Mouse (Mus musculus) regulatory T cell (primary cell): ENCODE measurements around the gene Apol10a.
"Not testable (repeated sequence)": the region's sequence is repeated elsewhere in the genome, so short reads cannot be mapped to it uniquely, and the experiment has no call there.

Experiments used
- in situ Hi-C: fragments of 300-600 bp; cut with MboI, MseI; formaldehyde crosslinking; loops from one replicate; pipeline ENCODE4 v1.15.1; 2025; ENCODE audit warnings: high pct_unique_total_duplicates

The Apol10a gene

DNA sequence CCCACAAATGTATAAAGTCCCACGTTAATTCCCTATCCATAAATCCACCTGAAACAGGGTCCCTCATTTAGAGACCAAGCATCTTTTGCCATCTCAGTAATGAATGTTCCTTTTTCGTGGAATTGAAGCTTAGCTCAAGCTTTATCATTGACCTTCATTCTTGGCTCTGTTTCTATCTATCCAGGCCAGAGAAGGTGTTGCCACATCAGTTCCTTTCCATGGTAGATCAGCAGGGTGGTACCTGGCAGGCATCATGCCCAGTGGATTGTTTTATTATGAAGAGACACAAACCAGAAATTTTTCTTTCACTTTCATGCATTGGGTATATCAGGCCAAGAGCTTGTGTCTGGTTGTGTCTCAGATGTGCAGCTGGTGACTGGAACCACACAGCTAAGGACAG lies at the start of gene Apol10a:
TSS of gene Apol10a (plus strand) at position 355 of the 400 bp plus-strand sequence.
- in situ Hi-C loops = not testable (repeated sequence)

DNA sequence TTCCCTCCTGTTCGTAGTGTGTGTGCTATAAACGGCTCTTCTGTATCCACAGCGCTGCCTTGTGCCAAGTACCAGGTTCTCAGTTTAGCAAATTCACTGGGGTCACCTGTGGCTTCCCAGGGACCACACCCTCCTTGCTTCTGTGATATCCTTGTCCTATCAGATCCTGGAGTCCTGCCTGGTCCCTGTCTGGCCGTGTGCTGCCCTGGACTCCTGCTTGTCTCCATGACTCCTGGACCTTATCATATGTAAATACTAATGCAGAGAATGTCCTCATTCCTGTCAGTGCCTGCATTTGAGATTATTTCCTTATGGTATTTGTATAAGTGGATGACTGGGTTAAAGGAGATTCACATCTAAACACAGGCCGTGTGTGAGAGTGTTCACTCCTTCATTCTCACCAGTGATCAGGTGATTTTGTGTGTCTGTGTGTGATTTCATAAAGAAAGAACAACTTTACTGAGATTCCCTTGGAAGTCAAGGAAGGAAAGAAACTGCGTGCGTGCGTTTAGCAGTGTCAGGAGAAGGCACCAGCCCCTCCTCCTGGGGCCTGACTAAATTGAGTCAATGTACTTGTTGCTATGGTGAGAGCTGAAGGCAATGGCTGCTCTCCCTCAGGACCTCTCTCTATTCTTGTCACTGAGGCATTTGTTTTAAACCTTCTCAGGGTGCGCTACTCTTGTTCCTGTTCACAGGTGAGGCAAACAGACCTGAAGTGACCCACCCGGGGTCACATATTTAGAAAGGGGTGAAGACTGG lies 48.0 kb upstream of the Apol10a start:
- in situ Hi-C loops = not testable (repeated sequence)

DNA sequence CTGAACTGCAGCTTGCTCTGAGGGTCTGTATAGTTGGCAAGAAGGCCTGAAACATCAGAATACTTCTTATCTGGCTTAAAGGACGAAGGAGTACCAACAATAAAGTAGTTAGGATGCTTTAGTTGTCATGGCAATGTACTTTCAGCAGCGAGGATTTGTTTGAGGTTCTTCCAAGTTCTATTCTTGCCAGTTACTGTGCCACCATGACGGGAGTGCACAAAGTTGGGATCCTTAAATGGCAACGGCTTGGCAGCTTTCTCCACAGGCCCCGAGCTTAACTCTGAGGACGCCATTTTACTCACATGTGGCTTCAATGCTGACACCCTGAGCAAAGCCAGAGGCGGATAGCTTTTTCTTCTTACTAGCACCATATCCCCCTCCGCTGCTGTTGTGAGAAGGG lies 32.1 kb upstream of the Apol10a start:
- in situ Hi-C loops = not testable (repeated sequence)

DNA sequence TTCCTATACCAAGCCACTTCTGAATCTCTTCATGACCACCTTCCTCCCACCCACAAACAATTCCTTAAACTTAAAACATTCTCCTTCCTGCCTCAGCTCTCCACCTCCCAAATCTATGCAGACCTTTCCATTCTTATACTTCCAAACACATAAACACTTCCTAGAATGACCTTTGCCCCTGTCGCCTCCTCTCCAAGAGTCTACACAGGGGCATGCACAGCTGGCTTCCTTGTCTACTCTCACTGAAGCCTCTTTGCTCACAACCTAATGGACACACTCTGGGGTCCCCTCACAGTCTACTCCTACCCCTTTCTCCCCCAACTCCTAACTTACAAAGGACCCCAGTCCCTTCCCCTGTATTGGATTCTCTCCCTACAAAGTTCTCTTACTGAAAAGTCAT lies 31.2 kb upstream of the Apol10a start:
- in situ Hi-C loops = not testable (repeated sequence)

DNA sequence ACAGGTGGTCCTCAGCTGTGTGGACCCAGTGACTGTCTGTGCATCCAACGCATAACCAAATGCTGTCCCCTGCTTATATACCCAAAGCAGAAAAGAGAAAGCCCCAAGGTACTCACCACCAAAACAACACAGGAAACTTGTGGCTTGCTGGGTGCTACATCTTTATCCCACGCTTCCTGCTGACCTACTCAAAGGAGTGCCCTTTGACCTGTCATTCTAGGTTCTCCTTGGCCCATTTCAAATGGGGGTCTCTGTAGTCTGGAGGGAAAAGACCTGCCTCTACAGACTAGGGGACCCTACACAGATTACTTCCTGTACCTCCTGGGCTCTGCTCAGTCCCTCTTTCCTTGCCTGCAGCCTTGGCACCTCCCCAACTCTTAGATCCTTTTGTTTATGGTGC lies 29.5 kb upstream of the Apol10a start, which contains the start of gene Apol7b:
TSS of gene Apol7b (minus strand) at position 101 of the 400 bp plus-strand sequence.
- in situ Hi-C loops = not testable (repeated sequence)

DNA sequence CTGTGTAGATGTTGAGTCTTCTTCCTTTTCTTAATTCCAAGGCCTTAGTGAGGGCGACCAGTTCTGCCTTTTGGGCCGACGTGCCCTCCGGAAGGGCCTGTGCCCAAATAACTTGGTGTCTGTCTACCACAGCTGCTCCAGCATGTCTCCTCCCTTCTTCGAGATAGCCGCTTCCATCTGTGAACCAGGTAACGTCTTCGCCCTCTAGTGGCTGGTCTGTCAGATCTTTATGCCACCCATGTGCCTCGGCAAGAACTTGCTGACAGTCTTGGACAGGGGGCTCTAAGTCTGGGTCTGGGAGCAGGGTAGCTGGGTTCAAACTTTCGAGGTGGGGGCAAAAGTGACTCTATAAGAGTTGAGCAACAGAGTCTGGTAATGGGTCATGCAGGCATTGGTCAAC lies 26.9 kb upstream of the Apol10a start:
- in situ Hi-C loops = loop anchor here (5.0 kb wide), 1 partner anchor 242 kb away; no protein-coding TSS in a partner anchor

DNA sequence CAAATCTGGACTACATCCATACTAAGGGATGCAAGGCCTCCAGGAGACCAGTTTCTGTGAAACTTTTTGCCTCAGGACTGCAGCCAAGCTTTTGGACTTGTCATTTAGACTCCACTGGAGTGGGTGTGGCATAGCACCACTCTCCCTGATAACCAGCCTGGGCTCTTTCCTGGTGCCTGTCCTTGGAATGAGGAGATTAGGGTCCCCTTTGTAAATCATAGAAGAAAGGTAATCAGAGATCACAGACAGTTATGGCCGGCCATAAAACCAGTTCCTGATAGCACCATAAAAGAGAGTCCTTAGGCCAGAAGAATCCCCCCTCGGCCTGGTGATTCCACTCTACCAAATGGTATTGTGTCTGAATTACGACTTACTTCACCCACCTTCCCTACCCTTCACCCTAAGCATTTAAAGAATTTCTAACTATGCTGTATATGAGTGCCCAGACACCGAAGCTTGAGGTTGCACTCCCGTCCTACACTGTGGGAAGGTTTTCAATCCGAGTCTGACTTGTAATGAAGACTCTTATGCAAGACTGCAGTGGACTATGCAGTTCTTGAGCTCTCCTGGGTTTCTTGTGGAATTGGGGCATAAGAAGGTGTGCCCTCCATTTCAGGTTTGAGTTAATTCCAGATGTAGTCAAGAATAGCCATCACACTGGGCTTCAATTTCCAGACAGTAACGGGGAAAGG lies 2.0 kb upstream of the Apol10a start:
- in situ Hi-C loops = loop anchor here (5.0 kb wide), 1 partner anchor 187 kb away; no protein-coding TSS in a partner anchor

DNA sequence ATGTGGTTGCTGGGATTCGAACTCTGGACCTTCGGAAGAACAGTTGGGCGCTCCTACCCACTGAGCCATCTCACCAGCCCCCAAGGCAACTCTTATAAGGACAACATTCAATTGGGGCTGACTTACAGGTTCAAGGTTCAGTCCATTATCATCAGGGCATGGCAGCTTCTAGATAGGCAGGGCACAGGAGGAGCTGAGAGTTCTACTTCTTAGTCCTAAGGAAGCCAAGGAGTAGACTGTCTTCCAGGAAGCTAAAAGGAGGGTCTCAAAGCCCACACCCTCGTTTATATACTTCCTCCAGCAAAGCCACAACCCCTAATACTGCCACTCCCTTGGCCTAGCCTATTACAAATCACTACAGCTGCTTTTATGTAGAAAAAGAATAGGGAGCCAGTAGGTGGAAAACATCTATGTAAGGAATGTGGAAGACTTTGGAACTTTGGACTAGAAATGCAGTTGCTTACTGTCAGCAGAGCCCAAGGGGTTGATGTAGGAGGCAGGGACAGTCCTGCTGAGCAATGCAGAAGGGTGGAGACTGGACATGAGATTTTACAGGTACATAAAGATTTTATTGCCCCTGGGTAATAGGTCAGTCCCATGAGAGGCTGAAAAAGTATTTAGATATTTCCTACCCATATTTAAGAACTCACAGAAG lies 5.4 kb downstream of the Apol10a start:
- in situ Hi-C loops = no loop called here

DNA sequence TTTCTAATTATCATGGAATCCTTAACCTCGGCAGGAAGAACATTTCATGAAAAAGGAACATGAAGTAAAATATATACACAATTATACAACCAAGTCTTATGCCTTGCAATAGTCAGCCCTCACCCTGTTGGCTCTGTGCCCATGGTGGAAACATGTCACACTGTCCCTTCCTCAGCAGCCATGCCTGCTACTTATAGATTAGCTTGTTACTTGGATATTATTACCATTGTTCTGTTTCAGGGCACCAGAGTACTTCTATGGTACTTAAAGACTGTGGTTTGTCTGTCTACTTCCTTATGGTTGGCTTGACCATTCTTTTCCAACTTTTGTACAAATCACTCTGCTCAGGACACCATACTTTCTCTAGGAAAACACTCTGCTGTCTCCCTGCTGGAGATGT lies 16.3 kb downstream of the Apol10a start:
- in situ Hi-C loops = loop anchor here (5.0 kb wide), 1 partner anchor 159 kb away; no protein-coding TSS in a partner anchor

DNA sequence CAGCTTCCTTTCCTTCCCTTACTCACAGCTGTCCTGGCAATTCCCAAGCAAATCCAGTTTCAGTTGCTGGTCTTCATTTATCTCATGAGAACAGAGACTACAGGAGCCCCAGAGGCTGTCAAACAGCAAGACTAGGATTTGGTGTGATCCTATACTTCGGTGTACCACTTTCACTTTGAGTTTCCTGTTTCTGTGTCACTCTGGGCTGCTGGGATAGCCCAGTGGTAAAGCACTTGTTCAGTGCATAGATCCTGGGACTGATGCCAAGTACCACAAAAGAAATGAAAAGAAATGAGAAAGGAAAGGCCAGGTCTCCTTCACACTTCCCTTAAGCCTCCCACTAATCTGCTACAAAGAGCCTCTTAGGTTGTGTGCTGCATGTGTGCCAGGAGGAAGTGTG lies 17.8 kb downstream of the Apol10a start:
- in situ Hi-C loops = loop anchor here (5.0 kb wide), 1 partner anchor 158 kb away; no protein-coding TSS in a partner anchor

DNA sequence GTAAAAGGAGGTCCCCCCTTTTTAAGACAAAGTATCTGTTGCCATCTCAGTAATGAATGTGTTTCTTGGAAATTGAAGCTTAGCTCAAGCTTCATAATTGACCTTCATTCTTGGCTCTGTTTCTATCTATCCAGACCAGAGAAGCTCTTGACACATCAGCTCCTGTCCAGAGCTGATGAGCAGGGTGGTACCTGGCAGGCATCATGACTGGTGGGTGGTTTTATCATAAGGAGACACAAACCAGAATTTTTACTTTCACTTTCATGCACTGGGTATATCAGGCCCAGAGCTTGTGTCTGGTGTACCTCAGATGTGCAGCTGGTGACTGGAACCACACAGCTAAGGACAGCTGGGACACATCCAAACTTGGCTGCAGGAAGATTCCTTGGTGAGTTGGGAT lies 31.1 kb downstream of the Apol10a start, which contains the start of gene Apol11a:
TSS of gene Apol11a (plus strand) at position 306 of the 400 bp plus-strand sequence.
- in situ Hi-C loops = not testable (repeated sequence)

DNA sequence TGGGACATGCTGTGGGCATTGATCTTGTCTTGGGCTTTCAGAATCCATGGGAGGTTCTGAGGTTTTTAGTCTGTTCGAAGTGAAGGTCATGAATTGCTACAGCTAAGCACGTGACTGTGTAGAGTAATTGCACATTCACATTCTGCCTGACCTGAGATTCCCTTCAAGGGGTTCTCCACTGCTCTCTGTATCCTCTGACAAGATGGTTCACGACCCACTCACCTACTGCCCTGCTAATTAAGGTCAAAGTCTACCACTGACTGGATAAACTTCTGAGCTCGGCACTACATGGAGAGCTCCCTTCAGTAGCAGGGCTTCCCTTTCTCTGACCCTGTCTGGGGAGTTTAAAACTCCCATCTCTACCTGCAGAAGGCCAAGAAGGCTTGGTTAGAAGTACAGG lies 43.7 kb downstream of the Apol10a start:
- in situ Hi-C loops = not testable (repeated sequence)

DNA sequence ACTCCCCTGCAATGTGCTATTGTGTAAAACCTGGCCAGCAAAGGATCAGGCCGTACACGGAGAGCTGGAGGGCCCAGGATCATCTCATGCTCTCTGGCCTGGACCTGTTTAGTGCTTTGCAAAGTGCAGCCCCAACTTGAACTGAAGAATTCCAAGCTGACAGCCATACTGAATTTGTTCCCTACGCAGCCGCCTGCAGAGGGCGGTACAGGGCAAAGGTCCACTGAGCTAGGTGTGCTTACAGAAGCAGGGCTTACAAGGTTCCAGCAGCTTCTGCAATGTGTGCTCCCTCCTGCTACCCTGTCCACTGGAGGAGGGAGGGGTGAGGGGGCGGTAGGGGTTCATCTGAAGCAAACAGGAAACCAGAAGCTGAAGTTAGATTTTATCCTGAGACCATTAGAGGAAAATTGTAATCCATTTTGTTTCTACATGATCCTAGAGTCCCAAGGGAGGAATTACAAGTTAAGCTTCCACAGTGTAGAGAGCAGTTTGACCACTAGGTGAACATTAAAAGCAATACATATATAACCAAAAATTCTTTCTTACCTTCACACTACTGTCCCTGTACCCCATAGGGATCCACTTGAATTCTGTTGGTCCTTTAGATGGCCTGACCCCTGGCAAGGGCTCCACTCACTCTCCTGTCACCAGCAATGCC lies 46.5 kb downstream of the Apol10a start:
- in situ Hi-C loops = not testable (repeated sequence)

DNA sequence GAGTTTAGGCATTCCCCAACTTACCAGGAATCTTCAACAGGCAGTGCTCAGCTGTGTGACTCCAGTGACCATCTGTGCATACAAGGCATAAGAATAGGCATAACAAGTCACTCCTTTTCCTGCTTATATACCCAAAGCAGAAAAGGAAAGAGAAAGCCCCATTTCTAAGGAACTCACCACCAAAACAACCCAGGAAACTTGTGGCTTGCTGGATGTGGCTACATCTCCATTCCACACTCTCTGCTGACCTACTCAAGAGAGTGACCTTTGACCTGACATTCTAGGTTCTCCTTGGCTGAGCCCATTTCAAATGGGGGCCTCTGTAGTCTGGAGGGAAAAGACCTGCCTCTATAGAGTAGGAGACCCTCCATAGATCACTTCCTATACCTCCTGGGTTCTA lies 56.4 kb downstream of the Apol10a start, which contains the start of gene Apol7c:
TSS of gene Apol7c (minus strand) at position 101 of the 400 bp plus-strand sequence.
- in situ Hi-C loops = no loop called here

DNA sequence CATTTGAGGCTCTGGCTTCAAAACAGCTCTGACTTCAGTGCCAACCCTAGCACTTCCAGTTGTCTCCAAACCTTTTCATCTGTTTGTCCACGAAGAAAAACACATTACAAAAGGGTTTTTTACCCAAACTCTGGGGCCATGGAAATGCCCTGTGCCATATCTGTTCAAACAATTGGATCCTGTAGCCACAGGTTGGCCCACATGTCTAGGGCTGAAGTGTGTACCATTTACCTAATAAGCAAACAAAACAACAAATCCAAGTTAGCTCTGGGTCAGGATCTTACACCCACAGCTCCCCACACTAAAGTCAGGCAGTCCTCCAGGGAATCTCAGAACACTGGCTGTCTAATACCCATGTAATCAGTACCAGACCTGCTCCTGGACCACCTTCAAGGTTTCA lies 62.4 kb downstream of the Apol10a start:
- in situ Hi-C loops = not testable (repeated sequence)
